Mouse (Mus musculus): ENCODE measurements at regions not wholly inside any gene's neighbourhood (a gene's known extent, or its start where the extent isn't known, plus 50 kb on each side); places are given as distances from the start of the nearest gene placed in this dataset.
A peak's percentile ranks its signal among the peaks of the same experiment; 100 is the strongest.

- no peaks in the 10 kb centered on the region; the same call in 1 of the 2 replicates for H3K27me3 ChIP-seq
- no peaks in the 10 kb centered on the region for H3K9me3 ChIP-seq
- no peak for ATAC-seq (ENCODE audit: low FRiP score)
- H3K4me3 ChIP-seq, result no peak overlapping the region
- no peak overlapping the region for H3K4me2 ChIP-seq
- WGBS, result 46% methylated on average over 9 of the region's 9 CpGs
- no peak overlapping the region for H3K27ac ChIP-seq
- H3K36me3 ChIP-seq, result no peaks in the 10 kb centered on the region
- H3K4me1 ChIP-seq (replicated peaks), result peaks cover 22% of the 10 kb centered on the region
- no peak overlapping the region; the same call in 1 of the 2 replicates for H3K9ac ChIP-seq
Measured at GRCm38 (mm10) chr13:57314512-57314911, 418.7 kb upstream of the Trpc7 start.

DNA sequence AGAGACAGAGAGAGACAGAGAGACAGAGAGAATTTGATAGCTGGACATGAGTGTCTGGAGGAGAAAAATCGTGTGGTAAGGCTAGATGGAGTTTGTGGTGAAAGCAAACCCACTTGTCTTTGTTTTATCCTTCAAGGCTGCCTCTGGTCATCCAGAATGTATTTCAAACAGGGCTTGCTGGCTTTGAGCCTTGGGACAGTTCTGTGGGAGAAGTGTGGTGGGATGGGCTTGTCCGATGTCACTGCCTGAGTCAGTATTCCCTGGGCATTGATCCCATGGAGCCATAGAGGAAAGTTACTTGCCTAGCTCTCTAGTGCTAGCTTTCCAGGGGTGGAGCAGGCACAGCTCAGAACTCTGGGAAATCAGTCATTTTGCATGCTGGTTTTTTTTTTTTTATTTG lies 417.9 kb upstream of the Trpc7 start:
- no peak overlapping the region for H3K4me3 ChIP-seq
- ATAC-seq (ENCODE audit: low FRiP score), result no peak
- no peak overlapping the region for H3K4me2 ChIP-seq
- no peaks in the 10 kb centered on the region for H3K9me3 ChIP-seq
- H3K4me1 ChIP-seq (replicated peaks), result peaks cover 22% of the 10 kb centered on the region
- H3K36me3 ChIP-seq, result no peaks in the 10 kb centered on the region
- no peak overlapping the region for H3K9ac ChIP-seq
- H3K27me3 ChIP-seq, result no peaks in the 10 kb centered on the region; the same call in 1 of the 2 replicates
- 68% methylated on average over 2 of the region's 2 CpGs for WGBS
- no peak overlapping the region for H3K27ac ChIP-seq

GRCm38 (mm10) chr13:57311235-57311634 lies 415.4 kb upstream of the Trpc7 start:
- Histone ChIP-seq H3K4me2 (no peak overlapping the region), H3K36me3 (no peaks in the 10 kb centered on the region), H3K4me3 (no peak overlapping the region), H3K9me3 (no peaks in the 10 kb centered on the region), H3K9ac (no peak overlapping the region), H3K27ac (no peak overlapping the region), H3K4me1 (replicated peaks) (peaks cover 23% of the 10 kb centered on the region), H3K27me3 (no peaks in the 10 kb centered on the region)
- 63% methylated on average over 2 of the region's 2 CpGs for WGBS
- no peak for ATAC-seq (ENCODE audit: low FRiP score)

- Histone ChIP-seq H3K9ac (no peak overlapping the region), H3K36me3 (no peaks in the 10 kb centered on the region), H3K27me3 (no peaks in the 10 kb centered on the region), H3K4me2 (no peak overlapping the region), H3K9me3 (no peaks in the 10 kb centered on the region), H3K4me1 (replicated peaks) (peaks cover 14% of the 10 kb centered on the region), H3K4me3 (no peak overlapping the region), H3K27ac (no peak overlapping the region)
- no peak for ATAC-seq (ENCODE audit: low FRiP score)
- WGBS, result 92% methylated on average over 4 of the region's 4 CpGs
Measured at GRCm38 (mm10) chr13:57309618-57310017, 413.8 kb upstream of the Trpc7 start.

GRCm38 (mm10) chr13:57307971-57308903 lies 412.4 kb upstream of the Trpc7 start:
- Histone ChIP-seq H3K4me2 (no peak overlapping the region), H3K4me3 (no peak overlapping the region), H3K36me3 (no peaks in the 10 kb centered on the region), H3K9me3 (no peaks in the 10 kb centered on the region), H3K4me1 (replicated peaks) (peaks cover 9% of the 10 kb centered on the region), H3K27ac (no peak overlapping the region), H3K9ac (no peak overlapping the region), H3K27me3 (no peaks in the 10 kb centered on the region)
- 26% methylated on average over 20 of the region's 20 CpGs for WGBS
- ATAC-seq (ENCODE audit: low FRiP score), result no peak

GRCm38 (mm10) chr13:57305586-57305985 lies 409.8 kb upstream of the Trpc7 start:
- H3K9ac ChIP-seq, result no peak overlapping the region
- H3K9me3 ChIP-seq, result no peaks in the 10 kb centered on the region
- no peaks in the 10 kb centered on the region for H3K27me3 ChIP-seq
- peaks cover 9% of the 10 kb centered on the region for H3K4me1 ChIP-seq (replicated peaks)
- H3K27ac ChIP-seq, result no peak overlapping the region
- no peak overlapping the region for H3K4me2 ChIP-seq
- H3K4me3 ChIP-seq, result no peak overlapping the region
- ATAC-seq (ENCODE audit: low FRiP score), result no peak
- no peaks in the 10 kb centered on the region for H3K36me3 ChIP-seq
- WGBS, result 90% methylated on average over 7 of the region's 7 CpGs

DNA sequence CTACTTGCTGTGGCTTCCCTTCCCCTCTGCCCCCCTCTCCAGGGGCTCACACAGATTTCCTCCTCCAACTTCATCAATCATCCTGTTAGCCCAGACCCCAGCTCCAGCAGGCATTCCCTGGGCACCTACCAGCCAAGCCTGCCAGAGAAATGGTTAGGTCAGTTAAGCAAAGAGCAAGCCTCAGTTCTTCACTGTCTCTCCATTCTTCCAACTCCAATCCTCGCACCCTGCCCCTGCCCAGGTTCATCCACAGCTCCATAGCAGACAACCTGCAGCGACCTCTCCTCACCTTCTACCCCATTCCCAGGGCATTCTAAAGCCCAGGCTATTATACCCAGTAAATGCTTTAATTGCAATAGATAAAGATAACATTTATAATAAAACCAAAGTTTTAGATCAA lies 408.0 kb upstream of the Trpc7 start:
- Histone ChIP-seq H3K4me2 (no peak overlapping the region), H3K4me1 (replicated peaks) (peaks cover 9% of the 10 kb centered on the region), H3K27ac (no peak overlapping the region), H3K9me3 (no peaks in the 10 kb centered on the region), H3K4me3 (no peak overlapping the region), H3K9ac (no peak overlapping the region), H3K27me3 (no peaks in the 10 kb centered on the region), H3K36me3 (no peaks in the 10 kb centered on the region)
- WGBS, result 82% methylated on average over 2 of the region's 2 CpGs
- ATAC-seq (ENCODE audit: low FRiP score), result no peak

- WGBS, result 81% methylated on average over 9 of the region's 9 CpGs
- Histone ChIP-seq H3K27me3 (no peaks in the 10 kb centered on the region), H3K4me3 (no peak overlapping the region), H3K4me2 (no peak overlapping the region), H3K27ac (no peak overlapping the region), H3K9me3 (no peaks in the 10 kb centered on the region), H3K9ac (no peak overlapping the region), H3K36me3 (no peaks in the 10 kb centered on the region), H3K4me1 (replicated peaks) (no peaks in the 10 kb centered on the region)
- ATAC-seq (ENCODE audit: low FRiP score), result no peak
Measured at GRCm38 (mm10) chr13:57291737-57292490, 396.1 kb upstream of the Trpc7 start.

GRCm38 (mm10) chr13:57286168-57286567 lies 390.4 kb upstream of the Trpc7 start:
- Histone ChIP-seq H3K9me3 (no peaks in the 10 kb centered on the region), H3K27ac (no peak overlapping the region), H3K4me2 (no peak overlapping the region), H3K9ac (no peak overlapping the region), H3K4me3 (no peak overlapping the region), H3K36me3 (no peaks in the 10 kb centered on the region), H3K27me3 (no peaks in the 10 kb centered on the region), H3K4me1 (replicated peaks) (peaks cover 11% of the 10 kb centered on the region)
- ATAC-seq (ENCODE audit: low FRiP score), result no peak
- WGBS, result 91% methylated on average over 2 of the region's 2 CpGs

- Histone ChIP-seq H3K9ac (0 out of 2 replicates have a peak overlapping the region, but pooled peaks have one; percentile 1), H3K27ac (no peak overlapping the region), H3K4me3 (no peak overlapping the region), H3K36me3 (no peaks in the 10 kb centered on the region), H3K4me1 (replicated peaks) (peaks cover 11% of the 10 kb centered on the region), H3K9me3 (no peaks in the 10 kb centered on the region), H3K27me3 (no peaks in the 10 kb centered on the region), H3K4me2 (no peak overlapping the region)
- 76% methylated on average over 8 of the region's 8 CpGs for WGBS
- no peak for ATAC-seq (ENCODE audit: low FRiP score)
Measured at GRCm38 (mm10) chr13:57282816-57283215, 387.0 kb upstream of the Trpc7 start.

DNA sequence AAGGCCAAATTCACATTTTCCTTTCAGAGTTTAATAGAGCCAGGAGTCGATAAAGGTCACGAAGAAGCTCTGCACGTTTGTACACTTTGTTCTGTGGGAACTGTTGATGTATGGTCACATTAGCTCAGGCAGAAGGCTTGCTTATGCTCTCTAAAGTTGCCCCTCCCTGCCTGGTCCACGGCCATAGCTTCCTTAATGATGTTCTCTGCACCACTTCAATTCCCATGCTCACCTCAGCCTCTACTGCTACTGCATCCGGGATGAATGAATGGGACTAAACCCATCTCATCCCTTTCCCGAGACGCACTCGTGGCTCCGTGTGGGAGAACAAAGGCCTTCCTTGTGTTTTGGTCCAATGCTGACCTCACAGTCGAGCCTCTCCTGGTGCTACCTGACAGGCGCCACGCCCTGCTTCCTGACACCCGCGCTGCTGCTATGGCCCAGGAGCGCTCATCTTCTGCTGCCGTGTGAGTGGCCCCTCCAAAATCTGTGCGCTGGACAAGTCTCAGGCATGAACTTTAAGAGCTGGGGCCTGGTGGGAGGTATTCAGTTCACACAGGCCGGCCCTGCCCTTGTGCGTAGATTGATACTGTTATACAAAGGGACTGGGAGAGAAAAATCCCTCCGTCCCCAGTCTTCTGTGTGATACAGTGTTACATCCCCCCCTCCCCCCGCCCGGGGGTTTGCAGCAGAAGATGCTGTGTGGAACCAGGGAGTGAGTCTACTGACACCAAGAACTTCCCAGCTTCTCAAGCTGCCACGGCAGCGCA lies 386.3 kb upstream of the Trpc7 start:
- H3K4me1 ChIP-seq (replicated peaks), result peaks cover 11% of the 10 kb centered on the region
- WGBS, result 60% methylated on average over 24 of the region's 24 CpGs
- peak; percentile 28; the same call in 1 of the 2 replicates for ATAC-seq (ENCODE audit: low FRiP score)
- 0 out of 2 replicates have a peak overlapping the region, but pooled peaks have one; percentile 1 for H3K9ac ChIP-seq
- no peak overlapping the region for H3K4me2 ChIP-seq
- H3K36me3 ChIP-seq, result no peaks in the 10 kb centered on the region
- H3K9me3 ChIP-seq, result no peaks in the 10 kb centered on the region
- no peaks in the 10 kb centered on the region for H3K27me3 ChIP-seq
- 0 out of 2 replicates have a peak overlapping the region, but pooled peaks have one; percentile 13 for H3K27ac ChIP-seq
- H3K4me3 ChIP-seq, result no peak overlapping the region

DNA sequence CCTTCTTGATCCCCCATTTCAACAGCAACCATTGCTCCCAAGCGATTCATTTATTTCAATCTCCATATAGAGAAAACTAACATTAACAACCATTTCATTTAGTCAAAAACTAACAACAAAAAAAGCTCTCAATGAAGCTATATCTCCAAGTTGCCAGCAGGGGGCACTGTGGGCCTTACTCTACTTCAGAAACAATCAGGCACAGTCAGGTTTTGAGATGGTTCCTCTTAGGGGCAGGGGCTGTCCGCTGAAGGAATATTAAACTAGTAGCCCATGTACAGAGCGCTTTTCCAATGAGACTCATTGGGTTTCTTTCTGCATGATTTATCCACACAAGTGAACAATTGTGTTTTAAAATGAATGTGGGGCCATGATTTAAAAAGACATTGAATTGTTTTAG lies 385.7 kb upstream of the Trpc7 start:
- peaks cover 11% of the 10 kb centered on the region for H3K4me1 ChIP-seq (replicated peaks)
- H3K9ac ChIP-seq, result no peak overlapping the region
- no peaks in the 10 kb centered on the region for H3K36me3 ChIP-seq
- H3K27ac ChIP-seq, result no peak overlapping the region
- H3K9me3 ChIP-seq, result no peaks in the 10 kb centered on the region
- ATAC-seq (ENCODE audit: low FRiP score), result no peak
- H3K4me2 ChIP-seq, result no peak overlapping the region
- 24% methylated on average over 3 of the region's 3 CpGs for whole genome bisulfite sequencing
- no peak overlapping the region for H3K4me3 ChIP-seq
- H3K27me3 ChIP-seq, result no peaks in the 10 kb centered on the region

All from hindbrain, embryonic 13.5 days (tissue).